Mouse (Mus musculus) forebrain, embryonic 12.5 days (tissue): Measurements from ENCODE around the gene Krt8. TPM values are rescaled to one million over a fixed set of nuclear protein-coding genes. Genes with fewer than 3 reads are reported as not detected.

ENCODE experiments used
- ATAC-seq: fragments of 200-750 bp; cut with Nextera tagmentation; 2 replicates; pipeline ENCODE4 v1.8.0; 2017; ENCODE audit warnings: moderate TSS enrichment; ENCODE audit not compliant: low FRiP score
- H3K27ac ChIP-seq: fragments of 300-500 bp; sonication (generic); 2 replicates; pipeline ENCODE4 v1.5.1; 2016; ENCODE audit warnings: mild to moderate bottlenecking
- H3K27me3 ChIP-seq: fragments of 300-500 bp; sonication (generic); 2 replicates; pipeline ENCODE4 v1.6.1; 2016; ENCODE audit warnings: mild to moderate bottlenecking
- H3K36me3 ChIP-seq: fragments of 300-500 bp; sonication (generic); replicated peaks from 2 replicates; pipeline ENCODE4 v1.6.1; 2016; ENCODE audit warnings: mild to moderate bottlenecking
- H3K4me1 ChIP-seq: fragments of 300-500 bp; sonication (generic); 2 replicates; pipeline ENCODE4 v1.6.1; 2016
- H3K4me2 ChIP-seq: fragments of 300-500 bp; sonication (generic); 2 replicates; pipeline ENCODE4 v1.6.1; 2016; ENCODE audit warnings: mild to moderate bottlenecking, moderate library complexity
- H3K4me3 ChIP-seq: fragments of 300-500 bp; sonication (generic); replicated peaks from 2 replicates; pipeline ENCODE4 v1.5.1; 2016; ENCODE audit warnings: mild to moderate bottlenecking
- H3K9ac ChIP-seq: fragments of 300-500 bp; sonication (generic); 2 replicates; pipeline ENCODE4 v1.6.1; 2016; ENCODE audit warnings: mild to moderate bottlenecking
- H3K9me3 ChIP-seq: fragments of 300-500 bp; sonication (generic); 2 replicates; pipeline ENCODE4 v1.6.1; 2016
- WGBS: fragments of 180-500 bp; shearing (Covaris S2); methylation state at CpG from one replicate; pipeline ENCODE4 v1.1.7; 2016; 5-methylcytosine and 5-hydroxymethylcytosine counted together
- polyA plus RNA-seq: library from polyadenylated mRNA; unstranded; fragments of >200 nt; fragmentation: Nextera tagmentation; extraction: Ambion mirVana; gene quantifications from 2 replicates; pipeline ENCODE4 v1.2.1, GENCODE M21; 2016

The Krt8 gene
- polyA plus RNA-seq, 1 experiment from 2014 or later, result 10.0 TPM

- H3K27me3 ChIP-seq, result peaks cover 73% of the 10 kb centered on the region
- peak overlapping the region; percentile 31 for H3K4me2 ChIP-seq
- H3K36me3 ChIP-seq, result no peaks in the 10 kb centered on the region
- H3K9ac ChIP-seq, result no peak overlapping the region
- H3K4me1 ChIP-seq, result peaks cover 21% of the 10 kb centered on the region
- ATAC-seq, result no peak
- no peaks in the 10 kb centered on the region for H3K9me3 ChIP-seq
- 4% methylated on average over 22 of the region's 22 CpGs for WGBS
- 0 out of 2 replicates have a peak overlapping the region, but pooled peaks have one; percentile 8 for H3K4me3 ChIP-seq
- no peak overlapping the region for H3K27ac ChIP-seq
Measured at GRCm38 (mm10) chr15:102025136-102025872, 21.0 kb upstream of the Krt8 start.

- Histone ChIP-seq H3K27me3 (peaks cover 61% of the 10 kb centered on the region), H3K4me2 (no peak overlapping the region), H3K36me3 (no peaks in the 10 kb centered on the region), H3K9ac (no peak overlapping the region), H3K27ac (no peak overlapping the region), H3K9me3 (no peaks in the 10 kb centered on the region), H3K4me3 (no peak overlapping the region), H3K4me1 (peaks cover 21% of the 10 kb centered on the region)
- 72% methylated on average over 8 of the region's 8 CpGs for WGBS
- no peak for ATAC-seq
Measured at GRCm38 (mm10) chr15:102023888-102024287, 19.6 kb upstream of the Krt8 start.

- peaks cover 16% of the 10 kb centered on the region for H3K4me1 ChIP-seq
- no peaks in the 10 kb centered on the region for H3K36me3 ChIP-seq
- ATAC-seq, result no peak
- peaks cover 47% of the 10 kb centered on the region for H3K27me3 ChIP-seq
- H3K9ac ChIP-seq, result no peak overlapping the region
- WGBS, result 45% methylated on average over 8 of the region's 8 CpGs
- H3K4me2 ChIP-seq, result no peak overlapping the region
- no peak overlapping the region for H3K27ac ChIP-seq
- no peaks in the 10 kb centered on the region for H3K9me3 ChIP-seq
- H3K4me3 ChIP-seq, result no peak overlapping the region
Measured at GRCm38 (mm10) chr15:102022481-102022880, 18.2 kb upstream of the Krt8 start.

- H3K4me2 ChIP-seq, result no peak overlapping the region
- no peak overlapping the region for H3K9ac ChIP-seq
- ATAC-seq, result no peak
- 34% methylated on average over 7 of the region's 7 CpGs for WGBS
- H3K36me3 ChIP-seq, result no peaks in the 10 kb centered on the region
- no peak overlapping the region for H3K27ac ChIP-seq
- H3K27me3 ChIP-seq, result peaks cover 4% of the 10 kb centered on the region; the same call in 1 of the 2 replicates
- no peaks in the 10 kb centered on the region for H3K9me3 ChIP-seq
- H3K4me3 ChIP-seq, result no peak overlapping the region
- peaks cover 8% of the 10 kb centered on the region; the same call in 1 of the 2 replicates for H3K4me1 ChIP-seq
Measured at GRCm38 (mm10) chr15:102017918-102018463, 13.7 kb upstream of the Krt8 start.

GRCm38 (mm10) chr15:102016787-102017186 lies 12.5 kb upstream of the Krt8 start:
- Histone ChIP-seq H3K27ac (no peak overlapping the region), H3K27me3 (peaks cover 5% of the 10 kb centered on the region), H3K36me3 (no peaks in the 10 kb centered on the region), H3K4me3 (no peak overlapping the region), H3K9me3 (no peaks in the 10 kb centered on the region), H3K4me1 (peaks cover 8% of the 10 kb centered on the region; the same call in 1 of the 2 replicates), H3K9ac (no peak overlapping the region), H3K4me2 (no peak overlapping the region)
- ATAC-seq, result no peak
- WGBS, result 37% methylated on average over 7 of the region's 7 CpGs

GRCm38 (mm10) chr15:102016096-102016495 lies 11.8 kb upstream of the Krt8 start:
- WGBS, result 54% methylated on average over 3 of the region's 3 CpGs
- no peak overlapping the region for H3K9ac ChIP-seq
- no peaks in the 10 kb centered on the region for H3K36me3 ChIP-seq
- peaks cover 8% of the 10 kb centered on the region; the same call in 1 of the 2 replicates for H3K4me1 ChIP-seq
- H3K4me3 ChIP-seq, result no peak overlapping the region
- ATAC-seq, result no peak
- H3K27me3 ChIP-seq, result peaks cover 12% of the 10 kb centered on the region
- no peak overlapping the region for H3K4me2 ChIP-seq
- H3K27ac ChIP-seq, result no peak overlapping the region
- no peaks in the 10 kb centered on the region for H3K9me3 ChIP-seq

GRCm38 (mm10) chr15:102014848-102015247 lies 10.6 kb upstream of the Krt8 start:
- no peak overlapping the region for H3K4me2 ChIP-seq
- peaks cover 8% of the 10 kb centered on the region; the same call in 1 of the 2 replicates for H3K4me1 ChIP-seq
- H3K27ac ChIP-seq, result no peak overlapping the region
- peaks cover 8% of the 10 kb centered on the region for H3K27me3 ChIP-seq
- no peaks in the 10 kb centered on the region for H3K36me3 ChIP-seq
- no peak overlapping the region for H3K4me3 ChIP-seq
- H3K9ac ChIP-seq, result no peak overlapping the region
- WGBS, result 54% methylated on average over 4 of the region's 4 CpGs
- no peak for ATAC-seq
- no peaks in the 10 kb centered on the region for H3K9me3 ChIP-seq

- peaks cover 12% of the 10 kb centered on the region for H3K27me3 ChIP-seq
- H3K4me2 ChIP-seq, result no peak overlapping the region
- H3K9ac ChIP-seq, result no peak overlapping the region
- H3K9me3 ChIP-seq, result no peaks in the 10 kb centered on the region
- ATAC-seq, result no peak
- H3K4me3 ChIP-seq, result no peak overlapping the region
- H3K36me3 ChIP-seq, result no peaks in the 10 kb centered on the region
- WGBS, result 56% methylated on average over 3 of the region's 3 CpGs
- H3K27ac ChIP-seq, result no peak overlapping the region
- H3K4me1 ChIP-seq, result peaks cover 8% of the 10 kb centered on the region; the same call in 1 of the 2 replicates
Measured at GRCm38 (mm10) chr15:102013651-102014050, 9.4 kb upstream of the Krt8 start.

- peaks cover 16% of the 10 kb centered on the region for H3K4me1 ChIP-seq
- no peaks in the 10 kb centered on the region for H3K9me3 ChIP-seq
- H3K36me3 ChIP-seq, result no peaks in the 10 kb centered on the region
- 66% methylated on average over 4 of the region's 4 CpGs for WGBS
- no peak for ATAC-seq
- H3K4me3 ChIP-seq, result no peak overlapping the region
- H3K4me2 ChIP-seq, result no peak overlapping the region
- H3K27ac ChIP-seq, result no peak overlapping the region
- peaks cover 19% of the 10 kb centered on the region for H3K27me3 ChIP-seq
- H3K9ac ChIP-seq, result no peak overlapping the region
Measured at GRCm38 (mm10) chr15:102012260-102012765, 8.0 kb upstream of the Krt8 start.

- Histone ChIP-seq H3K9ac (no peak overlapping the region), H3K27ac (no peak overlapping the region), H3K4me3 (no peak overlapping the region), H3K9me3 (no peaks in the 10 kb centered on the region), H3K27me3 (peaks cover 35% of the 10 kb centered on the region), H3K36me3 (no peaks in the 10 kb centered on the region), H3K4me2 (no peak overlapping the region), H3K4me1 (peaks cover 22% of the 10 kb centered on the region)
- no peak for ATAC-seq
- WGBS, result 81% methylated on average over 3 of the region's 3 CpGs
Measured at GRCm38 (mm10) chr15:102010569-102011245, 6.4 kb upstream of the Krt8 start.

- H3K36me3 ChIP-seq, result no peaks in the 10 kb centered on the region
- peaks cover 25% of the 10 kb centered on the region for H3K4me1 ChIP-seq
- no peak overlapping the region for H3K4me3 ChIP-seq
- no peak overlapping the region for H3K9ac ChIP-seq
- WGBS, result 38% methylated on average over 12 of the region's 12 CpGs
- peaks cover 68% of the 10 kb centered on the region for H3K27me3 ChIP-seq
- peak overlapping the region; percentile 36 for H3K27ac ChIP-seq
- H3K9me3 ChIP-seq, result no peaks in the 10 kb centered on the region
- ATAC-seq, result peak; percentile 46; the same call in 1 of the 2 replicates
- no peak overlapping the region for H3K4me2 ChIP-seq
Measured at GRCm38 (mm10) chr15:102007097-102008069, 3.1 kb upstream of the Krt8 start.
